Mouse (Mus musculus): ENCODE data around the gene Ak4. TPM values are rescaled to one million over a fixed set of nuclear protein-coding genes. Genes with fewer than 3 reads are reported as not detected.
A peak's percentile ranks its signal among the peaks of the same experiment; 100 is the strongest.

Gene Ak4
- total and polyA plus RNA-seq, 2 experiments from 2014 or later: 5.3 to 18.4 TPM

DNA sequence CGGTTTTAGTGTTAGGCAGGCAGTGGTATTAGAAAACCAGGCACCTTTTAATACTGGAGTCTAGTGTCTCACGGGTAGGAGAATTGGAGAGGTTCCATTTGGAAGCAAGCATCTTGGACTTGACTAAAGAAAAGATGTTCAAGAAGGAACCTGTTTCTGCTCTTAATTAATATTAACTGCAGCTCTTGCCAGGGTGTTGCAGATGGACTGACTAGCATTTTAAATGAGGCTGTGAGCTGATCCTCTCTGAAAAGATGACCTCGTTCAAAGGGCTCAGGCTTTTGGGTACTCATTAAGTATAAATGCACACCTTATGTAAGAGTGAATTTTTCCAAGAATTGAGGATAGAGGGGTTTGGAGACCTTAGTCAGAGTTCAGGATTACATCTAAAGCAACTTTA, 5.4 kb downstream of the Ak4 start:
- no peak overlapping the region for H3K27ac ChIP-seq (ENCODE audit: low read depth)
- no peak overlapping the region for H3K4me3 ChIP-seq (ENCODE audit: low read depth, low read length)
- no peak overlapping the region for H3K9ac ChIP-seq (replicated peaks; ENCODE audit: low read depth, low read length)
- 68% methylated on average over 3 of the region's 3 CpGs for WGBS
- H3K27me3 ChIP-seq (ENCODE audit: control insufficient read depth, insufficient read depth, low read length): no peaks in the 10 kb centered on the region
- no peak overlapping the region for H3K4me2 ChIP-seq (ENCODE audit: low read depth, low read length)
- no peaks in the 10 kb centered on the region for H3K9me3 ChIP-seq (replicated peaks; ENCODE audit: control insufficient read depth, low read length)
- TF ChIP-seq EP300 (IDR thresholded peaks at IDR 0.05; ENCODE audit: low read depth) (no peak), CTCF (IDR thresholded peaks at IDR 0.05; ENCODE audit: low read depth) (no peak)
- H3K4me1 ChIP-seq (ENCODE audit: control insufficient read depth, insufficient read depth): no peaks in the 10 kb centered on the region
- H3K36me3 ChIP-seq (replicated peaks; ENCODE audit: control insufficient read depth, insufficient read depth, low read length): 0 out of 2 replicates have a peak, but pooled peaks cover 5% of the 10 kb centered on the region
- DNase-seq (ENCODE audit: low spot score) (no peak), ATAC-seq (ENCODE audit: insufficient read depth, low read depth) (no peak)

- H3K27me3 ChIP-seq (ENCODE audit: control insufficient read depth, insufficient read depth, low read length): no peaks in the 10 kb centered on the region
- DNase-seq (ENCODE audit: low spot score): no peak
- H3K27ac ChIP-seq (ENCODE audit: low read depth): no peak overlapping the region
- no peak for ATAC-seq (ENCODE audit: insufficient read depth, low read depth)
- H3K9ac ChIP-seq (replicated peaks; ENCODE audit: low read depth, low read length): no peak overlapping the region
- TF ChIP-seq CTCF (IDR thresholded peaks at IDR 0.05; ENCODE audit: low read depth) (no peak), EP300 (IDR thresholded peaks at IDR 0.05; ENCODE audit: low read depth) (no peak)
- 0 out of 2 replicates have a peak, but pooled peaks cover 5% of the 10 kb centered on the region for H3K36me3 ChIP-seq (replicated peaks; ENCODE audit: control insufficient read depth, insufficient read depth, low read length)
- H3K4me2 ChIP-seq (ENCODE audit: low read depth, low read length): no peak overlapping the region
- WGBS: 65% methylated on average over 5 of the region's 5 CpGs
- no peaks in the 10 kb centered on the region for H3K9me3 ChIP-seq (replicated peaks; ENCODE audit: control insufficient read depth, low read length)
- no peaks in the 10 kb centered on the region for H3K4me1 ChIP-seq (ENCODE audit: control insufficient read depth, insufficient read depth)
- no peak overlapping the region for H3K4me3 ChIP-seq (ENCODE audit: low read depth, low read length)
Measured at GRCm38 (mm10) chr4:101425119-101425518, 6.0 kb downstream of the Ak4 start.

- DNase-seq (ENCODE audit: low spot score): no peak
- H3K36me3 ChIP-seq (replicated peaks; ENCODE audit: control insufficient read depth, insufficient read depth, low read length): 0 out of 2 replicates have a peak, but pooled peaks cover 5% of the 10 kb centered on the region
- no peak overlapping the region for H3K4me3 ChIP-seq (ENCODE audit: low read depth, low read length)
- WGBS: 80% methylated on average over 3 of the region's 3 CpGs
- ATAC-seq (ENCODE audit: insufficient read depth, low read depth): no peak
- TF ChIP-seq EP300 (IDR thresholded peaks at IDR 0.05; ENCODE audit: low read depth): no peak
- TF ChIP-seq CTCF (IDR thresholded peaks at IDR 0.05; ENCODE audit: low read depth): peak; percentile 18; the same call in 1 of the 2 replicates
- H3K27ac ChIP-seq (ENCODE audit: low read depth): no peak overlapping the region
- no peak overlapping the region for H3K4me2 ChIP-seq (ENCODE audit: low read depth, low read length)
- H3K9ac ChIP-seq (replicated peaks; ENCODE audit: low read depth, low read length): no peak overlapping the region
- no peaks in the 10 kb centered on the region for H3K9me3 ChIP-seq (replicated peaks; ENCODE audit: control insufficient read depth, low read length)
- H3K4me1 ChIP-seq (ENCODE audit: control insufficient read depth, insufficient read depth): no peaks in the 10 kb centered on the region
- H3K27me3 ChIP-seq (ENCODE audit: control insufficient read depth, insufficient read depth, low read length): no peaks in the 10 kb centered on the region
Measured at GRCm38 (mm10) chr4:101425666-101426065, 6.6 kb downstream of the Ak4 start.

DNA sequence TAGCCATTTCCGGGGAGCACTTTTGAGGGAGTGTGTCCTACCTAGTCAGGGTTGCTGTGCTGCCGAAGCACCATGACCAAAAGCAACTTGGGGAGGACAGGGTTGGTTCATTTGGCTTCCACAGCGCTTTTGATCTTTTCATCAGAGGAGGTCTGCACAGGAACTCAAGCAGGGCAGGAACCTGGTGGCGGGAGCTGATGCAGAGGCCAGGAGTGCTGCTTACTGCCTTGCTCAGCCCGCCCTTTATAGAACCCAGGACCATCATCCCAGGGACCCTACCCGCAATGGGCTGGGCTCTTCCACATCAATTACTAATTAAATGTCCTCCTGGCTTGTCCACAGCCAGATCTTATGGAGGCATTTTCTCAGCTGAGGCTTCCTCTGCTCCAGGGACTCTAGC, 7.5 kb downstream of the Ak4 start:
- no peak overlapping the region for H3K4me2 ChIP-seq (ENCODE audit: low read depth, low read length)
- 0 out of 2 replicates have a peak, but pooled peaks cover 5% of the 10 kb centered on the region for H3K36me3 ChIP-seq (replicated peaks; ENCODE audit: control insufficient read depth, insufficient read depth, low read length)
- 87% methylated on average over 6 of the region's 6 CpGs for WGBS
- TF ChIP-seq EP300 (IDR thresholded peaks at IDR 0.05; ENCODE audit: low read depth) (no peak), CTCF (IDR thresholded peaks at IDR 0.05; ENCODE audit: low read depth) (no peak)
- ATAC-seq (ENCODE audit: insufficient read depth, low read depth) (no peak), DNase-seq (ENCODE audit: low spot score) (no peak)
- H3K27me3 ChIP-seq (ENCODE audit: control insufficient read depth, insufficient read depth, low read length): no peaks in the 10 kb centered on the region
- no peaks in the 10 kb centered on the region for H3K9me3 ChIP-seq (replicated peaks; ENCODE audit: control insufficient read depth, low read length)
- H3K4me1 ChIP-seq (ENCODE audit: control insufficient read depth, insufficient read depth): no peaks in the 10 kb centered on the region
- H3K27ac ChIP-seq (ENCODE audit: low read depth): no peak overlapping the region
- H3K4me3 ChIP-seq (ENCODE audit: low read depth, low read length): no peak overlapping the region
- no peak overlapping the region for H3K9ac ChIP-seq (replicated peaks; ENCODE audit: low read depth, low read length)

GRCm38 (mm10) chr4:101427886-101428680, 9.0 kb downstream of the Ak4 start:
- Histone ChIP-seq H3K9ac (replicated peaks; ENCODE audit: low read depth, low read length) (no peak overlapping the region), H3K9me3 (replicated peaks; ENCODE audit: control insufficient read depth, low read length) (no peaks in the 10 kb centered on the region), H3K27me3 (ENCODE audit: control insufficient read depth, insufficient read depth, low read length) (no peaks in the 10 kb centered on the region), H3K36me3 (replicated peaks; ENCODE audit: control insufficient read depth, insufficient read depth, low read length) (0 out of 2 replicates have a peak, but pooled peaks cover 3% of the 10 kb centered on the region), H3K4me3 (ENCODE audit: low read depth, low read length) (no peak overlapping the region), H3K4me2 (ENCODE audit: low read depth, low read length) (no peak overlapping the region), H3K27ac (ENCODE audit: low read depth) (no peak overlapping the region), H3K4me1 (ENCODE audit: control insufficient read depth, insufficient read depth) (no peaks in the 10 kb centered on the region; the same call in 1 of the 2 replicates)
- 82% methylated on average over 11 of the region's 11 CpGs for WGBS
- ATAC-seq (ENCODE audit: insufficient read depth, low read depth): no peak
- no peak for TF ChIP-seq EP300 (IDR thresholded peaks at IDR 0.05; ENCODE audit: low read depth)
- no peak for TF ChIP-seq CTCF (IDR thresholded peaks at IDR 0.05; ENCODE audit: low read depth)
- no peak for DNase-seq (ENCODE audit: low spot score)

Data from heart, postnatal 0 days (tissue).